Mouse (Mus musculus) left cerebral cortex, adult 18-20 months (tissue): ENCODE data around the gene Bcl2l10. TPM values are rescaled to one million over a fixed set of nuclear protein-coding genes. Genes with fewer than 3 reads are reported as not detected.

Source experiments
- DNase-seq, 2 experiments: peaks; one replicate each; pipeline ENCODE4 v3.0.0; 2021 to 2022; ENCODE audit warnings: low spot score in 2 of 2, mixed read lengths in 1 of 2
- long read RNA-seq, 2 experiments: library from polyadenylated mRNA; stranded (forward); transcript quantifications; one replicate each; pipeline ENCODE4 v2.0.0; 2021
- total RNA-seq, 2 experiments: library from RNA; stranded (reverse); gene quantifications; 2 replicates each; pipeline ENCODE4 v1.2.3; 2021

Bcl2l10 gene
- total RNA-seq, result not detected
- long read RNA-seq, experiment 1, result 0 reads
- long read RNA-seq, experiment 2, result 0 reads

DNA sequence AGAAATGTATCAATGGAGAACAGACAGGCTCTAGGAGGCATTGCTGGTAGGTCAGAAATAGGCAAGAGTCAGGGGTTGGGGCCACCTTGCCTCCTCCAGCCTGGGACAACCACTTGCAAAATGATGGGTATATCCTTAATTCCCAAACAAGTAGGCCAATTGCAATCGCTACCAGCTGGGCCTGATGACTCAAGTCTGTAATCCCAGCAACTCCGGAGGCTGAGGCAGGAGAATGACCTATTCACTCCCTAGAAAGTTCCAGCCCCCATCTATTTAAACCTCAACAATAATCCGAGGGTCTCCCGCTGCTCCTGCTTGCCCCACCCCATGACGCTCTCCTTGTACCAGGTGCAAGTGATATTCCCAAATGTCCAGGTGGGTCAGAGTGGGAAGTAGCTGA, at the start of gene Bcl2l10:
Bcl2l10 (plus strand) TSS at position 301 of the 400 bp plus-strand sequence.
- DNase-seq, result no peak

- no peak for DNase-seq
Measured at GRCm38 (mm10) chr9:75299342-75299741, 48.2 kb upstream of the Bcl2l10 start.

GRCm38 (mm10) chr9:75303033-75303432, 44.5 kb upstream of the Bcl2l10 start:
- no peak for DNase-seq

DNA sequence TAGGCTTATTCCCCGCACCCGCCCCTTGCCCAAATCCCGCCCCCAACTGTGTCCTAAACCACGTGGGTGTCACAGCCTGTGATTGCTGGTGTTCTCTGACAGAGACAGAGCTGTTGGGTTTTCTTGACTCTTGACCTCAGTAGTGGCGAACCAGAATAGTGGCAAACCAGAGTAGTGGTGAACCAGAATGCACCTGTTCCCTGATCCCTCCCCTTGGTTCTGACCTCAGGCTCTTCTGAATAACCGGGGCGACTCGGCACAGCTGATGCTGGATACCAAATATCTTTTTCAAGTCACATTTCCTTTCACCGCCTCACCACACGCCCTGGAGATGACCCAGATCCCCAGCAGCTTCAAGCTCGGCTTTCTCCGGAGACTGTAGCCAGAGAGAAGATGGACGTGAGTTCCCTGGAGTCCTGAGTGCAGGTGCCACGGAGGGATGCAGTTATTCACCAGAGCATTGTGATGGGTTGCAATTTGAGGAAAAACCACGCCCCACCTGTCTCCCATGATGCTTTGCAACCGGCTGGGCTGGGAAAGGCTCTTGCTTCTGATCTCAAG, 43.8 kb upstream of the Bcl2l10 start:
- no peak for DNase-seq

DNA sequence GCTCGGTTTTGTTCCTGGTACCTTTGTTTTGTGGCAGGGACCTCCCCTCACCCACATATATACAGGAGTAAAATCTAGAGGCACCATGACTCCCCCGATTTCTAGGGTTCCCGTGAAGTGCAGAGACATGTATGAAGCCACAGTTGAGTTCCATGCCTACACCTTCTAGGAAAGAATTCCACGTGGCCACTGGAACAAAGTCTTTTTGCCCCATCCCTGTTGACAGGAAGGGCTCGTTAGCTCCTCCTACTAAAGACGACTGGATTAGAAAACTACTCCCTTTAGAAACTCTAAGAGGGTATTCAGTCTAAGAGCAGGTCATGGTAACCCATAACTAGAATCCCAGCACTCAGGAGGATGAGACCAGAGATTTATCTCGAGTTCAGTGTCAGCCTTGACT, 43.3 kb upstream of the Bcl2l10 start:
- no peak for DNase-seq

- DNase-seq, result no peak
Measured at GRCm38 (mm10) chr9:75306126-75306898, 41.2 kb upstream of the Bcl2l10 start, which contains the start of gene Gnb5. TSS of gene Gnb5 (plus strand) at chr9:75306288.

GRCm38 (mm10) chr9:75307015-75307414, 40.5 kb upstream of the Bcl2l10 start:
- no peak for DNase-seq

GRCm38 (mm10) chr9:75308621-75309020, 38.9 kb upstream of the Bcl2l10 start:
- no peak for DNase-seq

DNA sequence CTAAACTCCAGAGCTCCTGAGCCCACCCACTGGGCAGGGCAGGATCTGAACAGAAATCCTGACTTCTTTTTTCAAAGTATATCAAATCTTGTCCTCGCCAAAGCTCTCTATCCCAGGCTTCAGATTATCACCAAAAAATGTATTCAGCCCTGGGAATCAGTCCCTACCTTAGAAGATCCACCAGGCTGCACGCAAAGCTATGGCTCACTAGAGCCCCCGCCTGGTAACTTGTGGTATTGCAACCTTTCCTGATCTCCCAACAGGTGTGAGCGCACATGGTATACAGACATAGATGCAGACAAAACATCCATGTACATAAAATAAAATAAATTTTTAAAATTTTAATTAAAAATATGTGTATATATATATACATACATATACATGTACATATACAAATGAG, 35.5 kb upstream of the Bcl2l10 start:
- peak; percentile 75 to 90 for DNase-seq

DNA sequence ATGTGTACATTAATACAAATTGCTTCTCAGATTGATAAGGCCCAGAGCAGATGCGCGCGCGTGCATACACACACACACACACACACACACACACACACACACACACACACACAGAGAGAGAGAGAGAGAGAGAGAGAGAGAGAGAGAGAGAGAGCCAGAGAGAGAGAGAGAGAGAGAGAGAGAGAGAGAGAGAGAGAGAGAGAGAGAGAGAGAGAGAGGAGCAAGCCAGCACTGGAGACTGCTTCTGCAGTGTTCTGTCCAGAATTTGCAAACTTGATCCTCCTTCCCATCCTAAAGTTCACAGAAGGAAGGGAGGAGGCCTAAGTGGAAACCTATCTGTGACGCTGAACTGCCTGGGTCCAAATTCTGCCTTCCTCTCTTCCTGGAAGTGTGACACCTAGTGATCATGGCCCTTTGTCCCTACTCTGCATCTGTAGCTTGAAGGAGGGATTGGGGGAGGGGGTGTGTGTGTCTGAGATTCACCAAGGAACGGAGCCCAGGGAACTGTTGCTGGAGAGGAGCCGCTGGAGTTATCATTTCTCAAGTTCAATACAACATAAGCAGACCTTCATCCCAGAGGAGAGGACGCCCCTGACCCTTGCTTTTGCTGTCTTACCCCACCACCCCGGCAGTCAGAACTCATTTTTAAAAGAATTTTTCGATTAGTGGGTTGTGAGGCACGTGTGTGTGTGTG, 34.3 kb upstream of the Bcl2l10 start:
- DNase-seq, result peak in 1 of 2 experiments; percentile 31

- DNase-seq, result peak; percentile 87 to 92
Measured at GRCm38 (mm10) chr9:75313832-75314516, 33.6 kb upstream of the Bcl2l10 start.

GRCm38 (mm10) chr9:75314517-75315105, 32.9 kb upstream of the Bcl2l10 start:
- DNase-seq, result no peak

- DNase-seq, result no peak
Measured at GRCm38 (mm10) chr9:75315238-75315637, 32.3 kb upstream of the Bcl2l10 start.

GRCm38 (mm10) chr9:75316771-75317170, 30.8 kb upstream of the Bcl2l10 start:
- DNase-seq, result no peak

DNA sequence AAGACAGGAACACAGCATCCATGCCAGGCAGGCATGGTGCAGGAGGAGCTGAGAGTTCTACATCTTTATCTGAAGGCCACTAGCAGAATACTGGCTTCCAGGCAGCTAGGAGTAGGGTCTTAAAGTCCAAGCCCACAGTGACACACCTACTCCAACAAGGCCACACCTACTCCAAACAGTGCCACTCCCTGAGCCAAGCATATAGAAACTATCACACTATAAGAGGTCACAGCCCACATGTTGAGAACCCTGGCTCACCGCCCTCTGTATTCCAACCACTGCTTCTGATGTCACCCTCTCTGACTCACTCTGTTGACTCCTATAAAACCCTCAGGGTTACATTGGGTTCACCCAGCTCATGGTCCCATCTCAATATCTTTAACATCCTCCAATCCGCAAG, 29.4 kb upstream of the Bcl2l10 start:
- no peak for DNase-seq

GRCm38 (mm10) chr9:75319365-75319764, 28.2 kb upstream of the Bcl2l10 start:
- no peak for DNase-seq

DNA sequence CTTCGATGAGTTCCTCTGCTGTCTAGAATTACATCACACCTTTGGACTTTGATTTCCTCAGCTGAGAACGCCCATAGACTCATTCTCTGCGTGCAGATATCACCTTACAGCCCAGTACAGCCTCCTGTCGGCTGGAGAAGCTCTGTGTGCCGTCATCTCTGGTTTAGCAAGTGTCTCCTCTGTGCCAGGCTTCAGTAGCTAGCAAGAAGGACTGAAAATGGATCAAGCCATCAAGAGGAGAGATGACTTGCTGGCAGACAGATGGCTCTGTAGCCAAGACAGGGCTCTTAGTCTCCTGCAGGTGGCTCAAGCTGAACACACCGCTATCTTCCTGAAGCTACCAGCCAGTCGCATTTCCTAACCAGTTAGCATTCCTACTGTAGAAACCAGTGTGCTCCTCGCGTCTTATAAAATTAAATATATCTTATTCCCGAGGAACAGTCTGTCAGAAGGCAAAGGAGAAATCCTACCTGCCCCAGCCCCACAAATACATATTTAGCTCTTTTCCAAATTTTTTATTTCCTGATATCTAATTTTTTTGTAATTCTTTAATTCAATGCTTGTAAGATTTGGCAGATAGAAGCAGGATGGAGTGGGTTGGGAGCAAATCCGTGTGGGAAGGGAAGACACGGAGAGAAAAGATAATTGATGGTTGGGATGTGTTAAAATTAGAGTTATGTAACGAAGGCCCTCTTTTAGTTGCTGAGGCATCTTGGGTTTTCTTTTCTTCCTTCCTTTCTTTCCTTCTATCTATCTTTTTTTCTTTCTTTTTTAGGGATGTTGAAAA, 25.3 kb upstream of the Bcl2l10 start:
- peak in 1 of 2 experiments; percentile 35 for DNase-seq

DNA sequence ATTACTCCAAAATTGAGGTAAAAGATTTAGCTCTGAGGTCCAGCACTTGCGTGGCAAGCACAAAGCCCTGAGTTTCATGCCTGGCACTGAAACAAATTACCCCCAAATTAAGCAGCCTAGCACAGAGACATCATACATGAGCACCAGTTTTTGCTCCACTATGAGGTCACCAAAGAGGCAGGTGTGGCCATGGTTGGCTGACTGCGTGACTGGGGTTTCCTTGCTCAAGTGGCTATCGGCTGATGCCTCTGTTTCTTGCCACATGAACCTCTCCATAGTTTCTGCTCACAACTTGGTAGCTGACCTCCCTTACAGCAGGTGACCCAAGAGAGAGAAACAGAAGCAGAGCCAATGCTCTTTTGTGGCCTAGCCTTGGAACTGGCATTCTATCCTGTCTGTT, 19.5 kb upstream of the Bcl2l10 start:
- no peak for DNase-seq

GRCm38 (mm10) chr9:75330821-75331220, 16.7 kb upstream of the Bcl2l10 start:
- peak; percentile 59 to 76 for DNase-seq

- DNase-seq, result no peak
Measured at GRCm38 (mm10) chr9:75334440-75334839, 13.1 kb upstream of the Bcl2l10 start.
